Mouse (Mus musculus): ENCODE measurements around the gene Ptms. TPM values are rescaled to one million over a fixed set of nuclear protein-coding genes. Genes with fewer than 3 reads are reported as not detected.

Gene Ptms
- polyA plus RNA-seq, 1 experiment from 2014 or later = 609 TPM

DNA sequence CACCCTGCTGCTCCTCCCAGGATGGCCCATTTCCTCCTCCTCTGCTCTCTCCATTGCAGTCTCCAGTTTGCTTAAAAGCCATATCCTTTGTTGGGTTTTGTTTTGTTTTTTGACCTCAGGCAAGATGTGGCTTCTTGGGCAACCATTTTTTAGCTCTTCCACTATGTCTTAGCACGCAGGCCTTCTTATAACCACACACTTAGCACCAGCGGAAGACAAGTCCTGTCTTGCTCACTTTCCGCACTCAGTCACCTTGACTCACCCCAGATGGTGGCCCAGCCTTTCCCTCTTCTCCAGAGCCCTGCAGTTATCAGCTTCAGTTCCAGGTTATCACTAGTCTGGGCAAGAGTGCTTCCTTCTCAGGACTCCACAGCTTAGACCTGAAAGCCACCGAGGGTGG lies 35.3 kb upstream of the Ptms start:
- Histone ChIP-seq H3K9ac (ENCODE audit: low read depth, low read length) (no peak overlapping the region), H3K9me3 (ENCODE audit: control insufficient read depth, low read length) (0 out of 2 replicates have a peak, but pooled peaks cover 3% of the 10 kb centered on the region), H3K4me3 (ENCODE audit: low read length) (no peak overlapping the region), H3K4me1 (ENCODE audit: control insufficient read depth, insufficient read depth, low read depth, low read length) (no peaks in the 10 kb centered on the region), H3K27me3 (replicated peaks; ENCODE audit: control insufficient read depth, insufficient read depth, low read length) (no peaks in the 10 kb centered on the region), H3K27ac (ENCODE audit: low read depth, low read length) (no peak overlapping the region), H3K4me2 (ENCODE audit: low read length) (no peak overlapping the region), H3K36me3 (ENCODE audit: control insufficient read depth, insufficient read depth, low read length) (peaks cover 23% of the 10 kb centered on the region)
- ATAC-seq = no peak
- 97% methylated on average over 4 of the region's 4 CpGs for WGBS

DNA sequence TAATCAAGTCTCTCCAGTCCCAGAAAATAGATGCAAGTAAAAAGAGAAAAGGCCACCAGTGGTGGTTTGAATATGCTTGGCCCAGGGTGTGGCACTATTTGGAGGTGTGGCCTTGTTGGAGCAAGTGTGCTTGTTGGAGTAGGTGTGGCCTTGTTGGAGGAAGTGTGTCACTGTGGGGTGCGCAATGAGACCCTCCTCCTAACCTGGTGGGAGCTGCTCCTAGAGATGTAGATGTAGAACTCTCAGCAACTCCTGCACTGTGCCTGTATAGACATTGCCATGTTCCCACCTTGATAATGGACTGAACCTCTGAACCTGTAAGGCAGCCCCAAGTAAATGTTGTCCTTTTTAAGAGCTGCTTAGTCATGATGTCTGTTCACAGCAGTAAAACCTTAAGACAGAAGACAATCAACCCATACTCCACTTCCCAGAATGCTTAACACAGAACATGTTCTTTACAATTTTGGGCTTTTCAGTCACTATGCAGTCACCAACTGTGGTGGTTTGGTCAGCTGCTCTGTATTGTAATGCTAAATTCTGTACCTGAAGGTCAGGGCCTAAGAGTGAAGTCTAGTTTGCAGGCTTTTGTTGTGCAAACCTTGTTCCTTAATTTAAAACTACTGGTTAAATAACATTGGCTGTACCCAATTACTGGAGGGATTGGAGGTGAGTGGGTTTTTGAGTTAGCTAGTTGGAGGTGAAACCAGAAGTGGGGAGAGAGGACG lies 34.2 kb upstream of the Ptms start:
- no peak for ATAC-seq
- H3K9me3 ChIP-seq (ENCODE audit: control insufficient read depth, low read length) = 0 out of 2 replicates have a peak, but pooled peaks cover 3% of the 10 kb centered on the region
- H3K9ac ChIP-seq (ENCODE audit: low read depth, low read length) = no peak overlapping the region
- no peak overlapping the region for H3K27ac ChIP-seq (ENCODE audit: low read depth, low read length)
- H3K27me3 ChIP-seq (replicated peaks; ENCODE audit: control insufficient read depth, insufficient read depth, low read length) = no peaks in the 10 kb centered on the region
- WGBS = 90% methylated on average over 2 of the region's 2 CpGs
- H3K4me2 ChIP-seq (ENCODE audit: low read length) = no peak overlapping the region
- no peak overlapping the region for H3K4me3 ChIP-seq (ENCODE audit: low read length)
- H3K4me1 ChIP-seq (ENCODE audit: control insufficient read depth, insufficient read depth, low read depth, low read length) = no peaks in the 10 kb centered on the region
- H3K36me3 ChIP-seq (ENCODE audit: control insufficient read depth, insufficient read depth, low read length) = peaks cover 14% of the 10 kb centered on the region

DNA sequence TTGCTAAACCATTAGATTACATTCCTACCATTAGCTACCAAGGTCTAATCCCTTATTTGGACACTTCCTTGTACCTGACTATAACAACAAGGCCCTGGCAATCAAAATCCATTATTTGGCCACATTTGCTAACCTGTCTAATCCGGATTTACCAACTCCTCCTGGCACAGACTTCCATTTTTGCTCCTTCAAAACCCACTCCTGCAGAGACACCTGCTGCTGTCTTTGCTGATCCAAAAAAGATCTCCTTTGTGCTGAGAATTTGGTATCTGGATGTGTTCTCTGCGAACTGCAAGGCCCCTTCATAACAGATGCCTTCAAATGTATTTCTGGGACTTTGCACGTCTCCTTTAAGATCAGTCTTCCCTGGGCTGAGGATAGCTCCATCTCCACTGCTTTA lies 23.6 kb upstream of the Ptms start:
- Histone ChIP-seq H3K27me3 (replicated peaks; ENCODE audit: control insufficient read depth, insufficient read depth, low read length) (no peaks in the 10 kb centered on the region), H3K9ac (ENCODE audit: low read depth, low read length) (no peak overlapping the region), H3K36me3 (ENCODE audit: control insufficient read depth, insufficient read depth, low read length) (peaks cover under 1% of the 10 kb centered on the region; the same call in 1 of the 2 replicates), H3K4me3 (ENCODE audit: low read length) (no peak overlapping the region), H3K27ac (ENCODE audit: low read depth, low read length) (no peak overlapping the region), H3K4me2 (ENCODE audit: low read length) (no peak overlapping the region), H3K4me1 (ENCODE audit: control insufficient read depth, insufficient read depth, low read depth, low read length) (no peaks in the 10 kb centered on the region), H3K9me3 (ENCODE audit: control insufficient read depth, low read length) (no peaks in the 10 kb centered on the region)
- 89% methylated on average over 3 of the region's 3 CpGs for WGBS
- ATAC-seq = no peak

DNA sequence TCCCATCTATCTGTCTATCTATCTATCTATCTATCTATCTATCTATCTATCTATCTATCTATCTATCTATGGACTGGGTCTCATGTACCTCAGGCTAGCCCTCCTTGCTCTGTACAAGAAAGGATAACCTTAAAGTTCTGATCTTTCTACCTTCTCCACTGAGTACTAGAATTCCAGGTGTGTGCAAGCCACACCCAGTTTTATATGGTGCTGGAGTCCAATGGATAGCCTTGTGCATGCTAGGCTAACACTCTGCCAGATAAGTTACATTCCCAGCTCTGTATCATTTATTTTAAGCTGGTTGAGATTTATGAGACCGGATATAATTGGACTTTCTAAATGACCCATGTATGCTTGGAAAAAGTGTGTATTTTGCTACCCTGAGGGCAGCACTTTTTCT lies 21.8 kb upstream of the Ptms start:
- peaks cover 2% of the 10 kb centered on the region; the same call in 1 of the 2 replicates for H3K36me3 ChIP-seq (ENCODE audit: control insufficient read depth, insufficient read depth, low read length)
- H3K4me1 ChIP-seq (ENCODE audit: control insufficient read depth, insufficient read depth, low read depth, low read length) = no peaks in the 10 kb centered on the region
- no peak overlapping the region for H3K9ac ChIP-seq (ENCODE audit: low read depth, low read length)
- no peak overlapping the region for H3K4me3 ChIP-seq (ENCODE audit: low read length)
- no peak overlapping the region for H3K4me2 ChIP-seq (ENCODE audit: low read length)
- 95% methylated on average over 1 of the region's 1 CpGs for whole genome bisulfite sequencing
- H3K27ac ChIP-seq (ENCODE audit: low read depth, low read length) = no peak overlapping the region
- ATAC-seq = no peak
- no peaks in the 10 kb centered on the region for H3K27me3 ChIP-seq (replicated peaks; ENCODE audit: control insufficient read depth, insufficient read depth, low read length)
- no peaks in the 10 kb centered on the region for H3K9me3 ChIP-seq (ENCODE audit: control insufficient read depth, low read length)

DNA sequence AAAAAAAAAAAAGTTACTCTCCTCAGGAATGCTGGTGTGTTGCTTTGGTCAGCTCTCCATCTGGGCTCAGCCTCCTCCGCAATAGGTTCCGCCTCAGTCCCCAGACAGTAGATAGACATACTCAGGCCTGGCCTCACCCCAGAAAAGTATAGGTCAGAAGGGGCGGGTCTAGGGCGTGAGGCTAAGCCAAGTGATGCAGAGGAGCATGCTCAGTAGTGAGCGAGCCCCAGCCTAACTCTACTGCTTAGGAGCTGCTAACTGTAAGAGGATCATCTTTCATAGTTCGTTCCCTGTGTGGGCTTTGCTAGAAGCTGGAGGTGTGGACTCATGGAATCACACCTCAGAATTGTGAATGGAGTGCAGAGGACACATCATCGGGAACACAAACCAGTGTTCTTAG lies 18.7 kb upstream of the Ptms start:
- H3K27me3 ChIP-seq (replicated peaks; ENCODE audit: control insufficient read depth, insufficient read depth, low read length) = no peaks in the 10 kb centered on the region
- H3K27ac ChIP-seq (ENCODE audit: low read depth, low read length) = no peak overlapping the region
- ATAC-seq = no peak
- no peak overlapping the region for H3K4me3 ChIP-seq (ENCODE audit: low read length)
- peaks cover 3% of the 10 kb centered on the region; the same call in 1 of the 2 replicates for H3K4me1 ChIP-seq (ENCODE audit: control insufficient read depth, insufficient read depth, low read depth, low read length)
- H3K4me2 ChIP-seq (ENCODE audit: low read length) = no peak overlapping the region
- no peaks in the 10 kb centered on the region for H3K9me3 ChIP-seq (ENCODE audit: control insufficient read depth, low read length)
- H3K9ac ChIP-seq (ENCODE audit: low read depth, low read length) = no peak overlapping the region
- 98% methylated on average over 7 of the region's 7 CpGs for WGBS
- peaks cover 26% of the 10 kb centered on the region for H3K36me3 ChIP-seq (ENCODE audit: control insufficient read depth, insufficient read depth, low read length)

DNA sequence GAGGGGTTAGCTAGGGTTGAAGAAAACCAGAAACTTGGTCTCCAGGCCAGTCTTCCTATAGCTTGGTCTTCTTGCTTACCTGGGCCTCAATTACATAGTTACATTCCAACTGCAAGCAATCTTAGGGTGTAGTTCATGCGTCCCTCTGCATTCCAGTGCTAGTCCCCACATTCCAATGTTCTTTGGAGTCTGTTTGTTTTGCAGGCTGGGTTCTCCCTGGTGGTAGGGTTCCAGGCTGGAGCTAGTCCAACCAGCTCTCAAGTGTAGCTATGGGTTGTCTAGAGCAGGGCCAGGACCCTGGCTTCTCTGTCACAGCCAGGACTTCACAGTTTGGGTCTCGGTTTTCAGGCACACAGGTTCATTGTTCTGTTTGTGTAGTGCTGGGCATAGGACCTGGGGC lies 17.6 kb upstream of the Ptms start:
- Histone ChIP-seq H3K36me3 (ENCODE audit: control insufficient read depth, insufficient read depth, low read length) (peaks cover 30% of the 10 kb centered on the region), H3K9me3 (ENCODE audit: control insufficient read depth, low read length) (no peaks in the 10 kb centered on the region), H3K4me3 (ENCODE audit: low read length) (no peak overlapping the region), H3K9ac (ENCODE audit: low read depth, low read length) (no peak overlapping the region), H3K4me2 (ENCODE audit: low read length) (no peak overlapping the region), H3K27ac (ENCODE audit: low read depth, low read length) (no peak overlapping the region), H3K4me1 (ENCODE audit: control insufficient read depth, insufficient read depth, low read depth, low read length) (peaks cover 9% of the 10 kb centered on the region), H3K27me3 (replicated peaks; ENCODE audit: control insufficient read depth, insufficient read depth, low read length) (no peaks in the 10 kb centered on the region)
- 89% methylated on average over 2 of the region's 2 CpGs for WGBS
- no peak for ATAC-seq

DNA sequence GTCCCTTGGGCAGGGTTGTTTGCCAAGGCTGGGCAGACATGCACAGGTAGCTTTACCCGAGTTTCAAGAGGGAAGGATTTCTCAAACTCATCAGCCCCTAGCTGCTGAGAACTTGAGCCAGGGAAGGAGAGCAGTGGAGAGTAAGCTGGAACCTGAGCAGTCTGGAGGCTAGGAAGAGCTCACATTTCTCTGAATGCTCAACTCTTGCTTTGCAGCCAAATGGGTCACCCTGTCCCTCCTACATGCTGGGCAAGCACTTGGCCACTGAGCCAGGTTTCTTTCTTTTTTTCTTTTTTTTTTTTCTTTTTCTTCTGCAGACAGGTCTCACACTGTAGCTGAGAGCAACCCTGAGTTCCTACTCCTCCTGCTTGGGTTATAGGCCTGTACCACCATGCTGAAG lies 16.8 kb upstream of the Ptms start:
- WGBS = 92% methylated on average over 1 of the region's 1 CpGs
- Histone ChIP-seq H3K4me2 (ENCODE audit: low read length) (no peak overlapping the region), H3K27me3 (replicated peaks; ENCODE audit: control insufficient read depth, insufficient read depth, low read length) (no peaks in the 10 kb centered on the region), H3K27ac (ENCODE audit: low read depth, low read length) (no peak overlapping the region), H3K9ac (ENCODE audit: low read depth, low read length) (no peak overlapping the region), H3K36me3 (ENCODE audit: control insufficient read depth, insufficient read depth, low read length) (peaks cover 30% of the 10 kb centered on the region), H3K4me3 (ENCODE audit: low read length) (no peak overlapping the region), H3K4me1 (ENCODE audit: control insufficient read depth, insufficient read depth, low read depth, low read length) (peaks cover 14% of the 10 kb centered on the region), H3K9me3 (ENCODE audit: control insufficient read depth, low read length) (no peaks in the 10 kb centered on the region)
- ATAC-seq = no peak

DNA sequence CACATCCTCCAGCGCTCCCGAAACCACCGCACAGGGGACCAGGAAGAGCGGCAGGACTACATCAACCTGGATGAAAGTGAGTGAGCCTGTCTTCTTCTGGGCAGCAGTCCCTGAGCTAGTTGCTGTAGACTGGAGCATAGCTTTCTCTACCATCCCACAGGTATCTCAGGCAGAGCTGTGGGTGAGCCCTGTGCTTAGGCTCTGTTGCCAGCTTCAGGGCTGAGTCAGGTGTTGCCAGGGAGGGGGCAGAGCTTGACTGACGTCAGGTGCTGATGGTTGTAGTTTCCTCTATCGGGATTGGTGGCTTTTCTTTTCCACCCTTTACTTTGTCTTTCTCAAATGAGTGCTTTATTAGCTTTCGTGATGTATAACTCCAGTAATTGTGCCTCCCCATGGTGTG lies 14.8 kb upstream of the Ptms start:
- no peak overlapping the region for H3K27ac ChIP-seq (ENCODE audit: low read depth, low read length)
- no peak overlapping the region for H3K9ac ChIP-seq (ENCODE audit: low read depth, low read length)
- no peaks in the 10 kb centered on the region for H3K27me3 ChIP-seq (replicated peaks; ENCODE audit: control insufficient read depth, insufficient read depth, low read length)
- H3K4me1 ChIP-seq (ENCODE audit: control insufficient read depth, insufficient read depth, low read depth, low read length) = peaks cover 18% of the 10 kb centered on the region
- ATAC-seq = no peak
- no peaks in the 10 kb centered on the region for H3K9me3 ChIP-seq (ENCODE audit: control insufficient read depth, low read length)
- H3K4me3 ChIP-seq (ENCODE audit: low read length) = no peak overlapping the region
- peaks cover 30% of the 10 kb centered on the region for H3K36me3 ChIP-seq (ENCODE audit: control insufficient read depth, insufficient read depth, low read length)
- H3K4me2 ChIP-seq (ENCODE audit: low read length) = no peak overlapping the region
- WGBS = 95% methylated on average over 7 of the region's 7 CpGs

DNA sequence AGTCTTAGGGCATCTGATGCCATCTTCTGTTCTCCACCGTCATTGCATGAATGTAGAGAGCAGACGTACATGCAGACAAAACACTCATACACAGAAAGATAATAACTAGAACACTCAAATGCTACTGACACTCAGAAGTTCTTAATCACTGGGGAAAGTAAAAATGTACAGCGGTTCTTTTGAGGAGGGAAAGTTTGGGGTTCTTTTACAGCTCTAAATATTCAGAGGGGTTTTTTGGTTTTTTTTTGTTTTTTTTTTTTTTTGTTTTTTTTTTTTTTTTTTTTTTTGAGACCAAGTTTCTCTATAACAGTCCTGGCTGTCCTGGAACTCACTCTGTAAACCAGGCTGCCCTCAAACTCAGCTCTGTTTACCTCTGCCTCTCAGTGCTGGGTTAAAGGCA lies 13.2 kb upstream of the Ptms start:
- Histone ChIP-seq H3K9me3 (ENCODE audit: control insufficient read depth, low read length) (no peaks in the 10 kb centered on the region), H3K4me2 (ENCODE audit: low read length) (no peak overlapping the region; the same call in 1 of the 2 replicates), H3K27me3 (replicated peaks; ENCODE audit: control insufficient read depth, insufficient read depth, low read length) (no peaks in the 10 kb centered on the region), H3K36me3 (ENCODE audit: control insufficient read depth, insufficient read depth, low read length) (peaks cover 28% of the 10 kb centered on the region), H3K4me1 (ENCODE audit: control insufficient read depth, insufficient read depth, low read depth, low read length) (peaks cover 18% of the 10 kb centered on the region), H3K4me3 (ENCODE audit: low read length) (no peak overlapping the region), H3K9ac (ENCODE audit: low read depth, low read length) (no peak overlapping the region), H3K27ac (ENCODE audit: low read depth, low read length) (no peak overlapping the region)
- ATAC-seq = no peak
- WGBS = 91% methylated on average over 3 of the region's 3 CpGs
